Mouse (Mus musculus) small intestine, adult 2 months (tissue): ENCODE measurements at regions not wholly inside any gene's neighbourhood (a gene's known extent, or its start where the extent isn't known, plus 50 kb on each side); places are given as distances from the start of the nearest gene placed in this dataset.
"Not testable (repeated sequence)": the region's sequence is repeated elsewhere in the genome, so short reads cannot be mapped to it uniquely, and the experiment has no call there.

Experiments used
- CTCF ChIP-seq: fragments of 200-500 bp; IDR thresholded peaks from 2 replicates; pipeline ENCODE4 v1.5.1; 2012; ENCODE audit warnings: low read depth, mild to moderate bottlenecking, control low read depth, inconsistent platforms, low read length, moderate library complexity, mixed read lengths; ENCODE audit not compliant: insufficient replicate concordance, insufficient read length; ENCODE audit errors: extremely low read depth
- POLR2A ChIP-seq: fragments of 200-500 bp; IDR thresholded peaks from 2 replicates; pipeline ENCODE4 v1.6.1; 2012; ENCODE audit warnings: low read depth, mild to moderate bottlenecking, control low read depth, inconsistent platforms, low read length, moderate library complexity

GRCm38 (mm10) chr5:3146544-3147295, 194.6 kb upstream of the Cdk6 start:
- not testable (repeated sequence) for TF ChIP-seq CTCF, POLR2A
